Mouse (Mus musculus) cerebellum, adult 2 months (tissue): ENCODE measurements around the gene Sema4b.

Source experiments
- CTCF ChIP-seq: fragments of 200-500 bp; IDR thresholded peaks from 2 replicates; pipeline ENCODE4 v1.5.1; 2011; ENCODE audit warnings: low read depth, mild to moderate bottlenecking, control low read depth, low read length, moderate library complexity, borderline replicate concordance; ENCODE audit not compliant: insufficient read depth
- POLR2A ChIP-seq: fragments of 200-500 bp; IDR thresholded peaks from 2 replicates; pipeline ENCODE4 v1.6.1; 2011; ENCODE audit warnings: low read length, control low read depth, borderline replicate concordance; ENCODE audit not compliant: insufficient read depth

DNA sequence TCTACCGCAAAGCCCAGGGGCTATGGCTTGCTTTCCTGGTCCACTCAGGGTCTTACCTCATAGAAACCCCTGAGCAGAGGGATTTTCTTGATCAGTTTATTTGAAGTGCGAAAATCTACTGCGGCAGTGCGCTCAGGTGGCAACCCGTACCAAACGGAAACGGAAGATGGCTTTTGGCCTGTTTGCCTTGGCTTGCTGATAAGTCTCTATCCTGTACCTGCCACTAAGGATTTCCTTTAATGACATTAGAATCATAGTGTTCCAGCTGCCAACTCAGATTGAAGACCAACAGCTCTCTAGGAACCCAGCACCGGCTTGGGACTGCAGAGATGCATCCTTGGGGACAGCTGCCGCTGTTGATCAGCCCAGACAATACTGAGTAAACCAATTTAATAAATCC is 47.2 kb downstream of the Sema4b start:
- TF ChIP-seq CTCF (no peak), POLR2A (no peak)
